Mouse (Mus musculus) forebrain, embryonic 11.5 days (tissue): ENCODE data around the gene Tdp1. TPM values are rescaled to one million over a fixed set of nuclear protein-coding genes. Genes with fewer than 3 reads are reported as not detected.

ENCODE experiments used
- ATAC-seq: fragments of 200-750 bp; cut with Nextera tagmentation; replicated peaks from 2 replicates; pipeline ENCODE4 v1.8.0; 2017; ENCODE audit warnings: moderate TSS enrichment; ENCODE audit not compliant: low FRiP score
- DNase-seq: peaks from one replicate; pipeline ENCODE4 v3.0.0-alpha.2; 2017; ENCODE audit warnings: low spot score
- H3K27ac ChIP-seq: fragments of 300-500 bp; sonication (generic); 2 replicates; pipeline ENCODE4 v1.5.1; 2014; ENCODE audit warnings: low read depth, low read length
- H3K27me3 ChIP-seq: fragments of 300-500 bp; sonication (generic); 2 replicates; pipeline ENCODE4 v1.6.1; 2014; ENCODE audit warnings: mild to moderate bottlenecking, low read length, mixed read lengths; ENCODE audit not compliant: control insufficient read depth, insufficient read depth
- H3K36me3 ChIP-seq: fragments of 300-500 bp; sonication (generic); 2 replicates; pipeline ENCODE4 v1.6.1; 2014; ENCODE audit warnings: mild to moderate bottlenecking, low read length, moderate library complexity, mixed read lengths; ENCODE audit not compliant: control insufficient read depth, insufficient read depth
- H3K4me1 ChIP-seq: fragments of 300-500 bp; sonication (generic); replicated peaks from 2 replicates; pipeline ENCODE4 v1.6.1; 2014; ENCODE audit warnings: low read length, mixed read lengths; ENCODE audit not compliant: control insufficient read depth, insufficient read depth
- H3K4me2 ChIP-seq: fragments of 300-500 bp; sonication (generic); 2 replicates; pipeline ENCODE4 v1.6.1; 2014; ENCODE audit warnings: low read depth, mild to moderate bottlenecking, low read length, moderate library complexity, mixed read lengths; ENCODE audit not compliant: severe bottlenecking
- H3K4me3 ChIP-seq: fragments of 300-500 bp; sonication (generic); 2 replicates; pipeline ENCODE4 v1.5.1; 2014; ENCODE audit warnings: low read depth, low read length
- H3K9ac ChIP-seq: fragments of 300-500 bp; sonication (generic); 2 replicates; pipeline ENCODE4 v1.6.1; 2014; ENCODE audit warnings: low read length
- H3K9me3 ChIP-seq: fragments of 300-500 bp; sonication (generic); 2 replicates; pipeline ENCODE4 v1.6.1; 2016; ENCODE audit warnings: low read length, mixed read lengths; ENCODE audit not compliant: control insufficient read depth
- WGBS: fragments of 180-500 bp; shearing (Covaris S2); extraction: QIAGEN DNeasy Blood & Tissue Kit; methylation state at CpG from one replicate; pipeline ENCODE4 v1.1.7; 2014; 5-methylcytosine and 5-hydroxymethylcytosine counted together
- polyA plus RNA-seq: library from polyadenylated mRNA; unstranded; fragments of >200 nt; fragmentation: Nextera tagmentation; extraction: Ambion mirVana; gene quantifications from 2 replicates; pipeline ENCODE4 v1.2.1, GENCODE M21; 2014

Tdp1 gene
- polyA plus RNA-seq, 1 experiment from 2014 or later, result 95.1 TPM

GRCm38 (mm10) chr12:99902867-99903370 lies 18.6 kb downstream of the Tdp1 start:
- DNase-seq, result no peak
- no peak overlapping the region for H3K27ac ChIP-seq
- no peaks in the 10 kb centered on the region for H3K9me3 ChIP-seq
- no peaks in the 10 kb centered on the region for H3K4me1 ChIP-seq
- no peak for ATAC-seq
- H3K27me3 ChIP-seq, result no peaks in the 10 kb centered on the region
- H3K4me3 ChIP-seq, result no peak overlapping the region
- H3K4me2 ChIP-seq, result no peak overlapping the region
- WGBS, result 65% methylated on average over 4 of the region's 4 CpGs
- H3K9ac ChIP-seq, result no peak overlapping the region
- H3K36me3 ChIP-seq, result no peaks in the 10 kb centered on the region; the same call in 1 of the 2 replicates

DNA sequence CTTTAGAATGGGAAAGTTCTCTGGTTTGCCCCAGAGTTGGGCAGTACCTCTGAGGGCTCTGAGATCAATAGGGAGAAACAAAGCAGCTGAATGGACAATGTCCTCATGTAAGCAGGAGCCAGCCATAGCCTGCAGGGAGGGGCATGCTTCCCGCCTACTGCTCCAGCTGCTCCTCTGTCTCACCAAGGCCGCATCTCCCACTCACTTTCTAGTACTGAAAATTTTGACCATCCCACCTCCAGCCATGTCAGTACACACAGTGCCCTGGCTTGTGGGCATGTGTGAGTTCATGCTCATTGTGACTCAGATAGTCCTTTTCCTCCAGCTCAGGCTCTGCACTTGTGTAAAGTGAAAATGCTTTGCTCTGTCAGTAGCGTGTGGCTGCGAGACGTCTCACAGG lies 20.2 kb downstream of the Tdp1 start:
- WGBS, result 92% methylated on average over 5 of the region's 5 CpGs
- Histone ChIP-seq H3K9ac (no peak overlapping the region), H3K4me2 (no peak overlapping the region), H3K36me3 (no peaks in the 10 kb centered on the region; the same call in 1 of the 2 replicates), H3K27ac (no peak overlapping the region), H3K4me1 (no peaks in the 10 kb centered on the region), H3K4me3 (no peak overlapping the region), H3K9me3 (no peaks in the 10 kb centered on the region), H3K27me3 (no peaks in the 10 kb centered on the region)
- DNase-seq, result no peak
- no peak for ATAC-seq

DNA sequence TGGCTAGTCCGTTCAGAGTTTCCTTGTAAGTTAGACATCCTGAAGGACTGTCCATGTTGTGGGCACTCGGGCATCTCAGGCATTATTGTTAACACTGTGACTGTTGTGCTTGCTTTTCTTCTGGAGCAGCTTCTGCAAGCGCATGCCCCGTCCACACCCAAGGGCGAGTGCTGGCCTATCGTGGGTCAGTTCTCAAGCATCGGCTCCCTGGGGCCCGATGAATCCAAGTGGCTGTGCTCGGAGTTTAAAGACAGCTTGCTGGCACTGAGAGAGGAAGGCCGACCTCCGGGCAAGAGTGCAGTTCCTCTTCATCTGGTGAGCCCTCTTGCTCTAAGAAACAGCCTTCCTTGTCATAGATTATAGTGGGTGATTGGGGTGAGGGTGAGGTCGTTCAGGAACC lies 27.1 kb downstream of the Tdp1 start:
- no peaks in the 10 kb centered on the region; the same call in none of the 2 replicates for H3K36me3 ChIP-seq
- no peaks in the 10 kb centered on the region for H3K27me3 ChIP-seq
- no peak overlapping the region for H3K4me2 ChIP-seq
- DNase-seq, result no peak
- 87% methylated on average over 12 of the region's 12 CpGs for whole genome bisulfite sequencing
- no peak for ATAC-seq
- H3K4me1 ChIP-seq, result no peaks in the 10 kb centered on the region
- H3K4me3 ChIP-seq, result no peak overlapping the region
- no peak overlapping the region for H3K9ac ChIP-seq
- no peaks in the 10 kb centered on the region for H3K9me3 ChIP-seq
- no peak overlapping the region for H3K27ac ChIP-seq

GRCm38 (mm10) chr12:99917800-99918427 lies 33.6 kb downstream of the Tdp1 start:
- Histone ChIP-seq H3K9ac (no peak overlapping the region), H3K27me3 (no peaks in the 10 kb centered on the region), H3K4me2 (no peak overlapping the region), H3K9me3 (no peaks in the 10 kb centered on the region), H3K27ac (no peak overlapping the region), H3K36me3 (no peaks in the 10 kb centered on the region; the same call in none of the 2 replicates), H3K4me3 (no peak overlapping the region), H3K4me1 (peaks cover 3% of the 10 kb centered on the region; the same call in 1 of the 2 replicates)
- WGBS, result 91% methylated on average over 15 of the region's 15 CpGs
- no peak for DNase-seq
- no peak for ATAC-seq

- no peaks in the 10 kb centered on the region; the same call in 1 of the 2 replicates for H3K36me3 ChIP-seq
Observed at GRCm38 (mm10) chr12:99919636-99920035, 35.3 kb downstream of the Tdp1 start.

DNA sequence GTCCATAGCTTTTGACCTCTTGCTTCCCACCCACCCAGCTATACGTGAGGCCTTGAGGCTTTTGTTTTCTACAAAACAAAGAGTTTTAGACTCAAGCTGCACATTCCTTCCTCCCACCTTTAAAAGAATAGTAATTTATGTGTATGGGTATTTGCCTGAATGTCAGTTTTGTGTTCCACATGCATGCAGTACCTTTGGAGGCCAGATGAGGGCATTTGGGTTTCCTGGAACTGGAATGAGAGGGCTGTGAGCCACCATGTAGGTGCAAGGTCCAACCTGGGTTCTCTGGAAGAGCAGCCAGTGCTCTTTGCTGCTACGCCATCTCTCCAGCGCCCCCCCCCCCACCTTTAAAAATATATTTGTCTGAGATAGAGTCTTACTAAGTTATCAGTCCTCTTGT lies 36.7 kb downstream of the Tdp1 start:
- no peak overlapping the region for H3K27ac ChIP-seq
- no peaks in the 10 kb centered on the region; the same call in 1 of the 2 replicates for H3K36me3 ChIP-seq
- H3K9ac ChIP-seq, result no peak overlapping the region
- no peak overlapping the region for H3K4me2 ChIP-seq
- no peak for ATAC-seq
- H3K4me3 ChIP-seq, result no peak overlapping the region
- no peaks in the 10 kb centered on the region for H3K9me3 ChIP-seq
- WGBS, result 85% methylated on average over 3 of the region's 3 CpGs
- DNase-seq, result no peak
- H3K4me1 ChIP-seq, result peaks cover 8% of the 10 kb centered on the region; the same call in 1 of the 2 replicates
- H3K27me3 ChIP-seq, result no peaks in the 10 kb centered on the region

More at GRCm38 (mm10) chr12:99919636-99920035, 35.3 kb downstream of the Tdp1 start:
- H3K4me3 ChIP-seq, result no peak overlapping the region
- H3K27me3 ChIP-seq, result no peaks in the 10 kb centered on the region
- no peak overlapping the region for H3K4me2 ChIP-seq
- no peaks in the 10 kb centered on the region for H3K9me3 ChIP-seq
- H3K4me1 ChIP-seq, result peaks cover 8% of the 10 kb centered on the region; the same call in 1 of the 2 replicates
- DNase-seq, result no peak
- no peak overlapping the region for H3K9ac ChIP-seq
- 92% methylated on average over 3 of the region's 3 CpGs for WGBS
- no peak overlapping the region for H3K27ac ChIP-seq
- ATAC-seq, result no peak

GRCm38 (mm10) chr12:99923131-99923606 lies 38.9 kb downstream of the Tdp1 start:
- WGBS, result 23% methylated on average over 5 of the region's 5 CpGs
- Histone ChIP-seq H3K4me1 (peaks cover 8% of the 10 kb centered on the region; the same call in 1 of the 2 replicates), H3K4me3 (no peak overlapping the region), H3K27me3 (no peaks in the 10 kb centered on the region), H3K27ac (peak overlapping the region; percentile 42), H3K4me2 (no peak overlapping the region), H3K9ac (no peak overlapping the region), H3K9me3 (no peaks in the 10 kb centered on the region), H3K36me3 (no peaks in the 10 kb centered on the region; the same call in 1 of the 2 replicates)
- ATAC-seq, result peak; percentile 68
- no peak for DNase-seq

DNA sequence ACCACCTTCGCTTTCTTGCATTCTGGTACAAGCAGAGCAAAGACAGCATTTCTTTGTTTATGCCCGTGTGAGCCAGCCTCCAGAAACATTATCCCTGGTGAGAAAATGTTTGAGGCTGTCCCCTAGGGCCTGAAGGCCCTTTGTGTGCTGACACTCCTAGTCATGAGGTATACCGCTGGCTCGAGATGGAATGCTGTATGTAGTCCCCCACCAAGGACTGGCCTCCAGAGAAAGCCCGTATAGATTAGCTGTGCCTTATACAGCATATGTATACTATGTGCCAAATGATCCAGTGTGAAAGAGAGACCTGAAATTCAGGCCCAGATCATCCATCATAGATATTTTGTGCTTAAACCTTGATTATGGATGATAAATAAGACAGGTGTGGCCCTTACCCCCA lies 39.4 kb downstream of the Tdp1 start:
- Histone ChIP-seq H3K27ac (peak overlapping the region; percentile 42; the same call in 1 of the 2 replicates), H3K36me3 (no peaks in the 10 kb centered on the region; the same call in 1 of the 2 replicates), H3K4me1 (peaks cover 8% of the 10 kb centered on the region; the same call in 1 of the 2 replicates), H3K27me3 (no peaks in the 10 kb centered on the region), H3K4me2 (no peak overlapping the region), H3K4me3 (no peak overlapping the region), H3K9ac (no peak overlapping the region), H3K9me3 (no peaks in the 10 kb centered on the region)
- ATAC-seq, result 0 out of 2 replicates have a peak, but pooled peaks have one; percentile 57
- 46% methylated on average over 5 of the region's 5 CpGs for WGBS
- no peak for DNase-seq
